Mouse (Mus musculus): ENCODE data around the gene Olfr912.

Gene Olfr912

DNA sequence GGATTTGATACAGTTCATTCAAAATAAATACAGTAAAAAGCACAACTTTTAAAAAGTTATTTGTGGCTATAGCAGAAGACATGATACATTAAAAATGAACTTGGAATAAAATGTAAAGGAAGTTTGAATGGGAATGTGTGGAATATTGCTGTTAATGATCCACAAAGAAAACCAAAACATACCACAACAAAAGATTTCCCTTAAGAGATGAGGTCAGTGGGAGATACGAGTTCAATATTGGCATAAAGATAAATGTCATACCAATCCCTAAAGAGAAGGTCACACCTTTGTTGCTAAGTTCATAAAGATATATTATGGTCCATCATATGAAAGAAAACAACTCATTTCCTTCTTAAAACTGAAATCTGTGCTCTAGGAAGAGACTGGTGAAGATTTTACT lies at the start of gene Olfr912:
Gene Olfr912 (plus strand): TSS at position 301 of the 400 bp plus-strand sequence.
- no peak for DNase-seq (ENCODE audit: low spot score)

DNA sequence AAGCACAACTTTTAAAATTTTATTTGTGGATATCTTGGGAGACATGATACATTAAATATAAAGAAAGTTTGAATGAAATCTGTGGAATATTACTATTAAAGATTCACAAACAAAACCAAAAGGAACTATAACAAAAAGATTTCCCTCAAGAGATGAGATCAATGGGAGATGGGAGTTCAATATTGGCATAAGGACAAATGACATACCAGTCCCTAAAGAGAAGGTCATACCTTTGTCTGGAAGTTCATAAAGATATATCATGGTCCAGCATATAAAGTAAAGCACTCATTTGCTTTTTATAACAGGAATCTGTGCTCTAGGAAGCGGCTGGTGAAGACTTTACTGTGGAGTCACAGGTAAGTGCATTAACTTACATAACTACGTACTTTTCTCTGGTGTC lies 42.4 kb upstream of the Olfr912 start, which contains the start of gene Olfr910:
Gene Olfr910 (plus strand): TSS at position 301 of the 400 bp plus-strand sequence.
- no peak for DNase-seq (ENCODE audit: low spot score)

DNA sequence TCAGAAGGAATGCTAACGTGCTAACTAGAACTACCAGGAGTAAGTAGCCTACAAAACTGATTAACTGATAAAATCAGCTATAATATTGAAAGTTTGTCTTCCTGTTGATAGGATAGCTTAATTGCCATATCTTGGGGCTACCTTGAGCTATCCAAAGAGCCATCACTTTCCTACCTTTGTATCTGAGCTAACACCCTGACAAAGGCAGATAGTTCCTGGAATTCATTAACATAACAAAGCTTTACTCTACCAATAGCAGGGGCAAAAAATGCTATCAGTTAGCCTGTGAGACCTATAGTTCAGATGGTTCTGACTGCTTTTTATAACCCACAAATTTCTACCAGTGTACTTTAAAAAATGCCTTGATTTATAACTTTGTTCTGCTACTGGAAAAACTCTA lies 11.1 kb downstream of the Olfr912 start:
- DNase-seq (ENCODE audit: low spot score): no peak

DNA sequence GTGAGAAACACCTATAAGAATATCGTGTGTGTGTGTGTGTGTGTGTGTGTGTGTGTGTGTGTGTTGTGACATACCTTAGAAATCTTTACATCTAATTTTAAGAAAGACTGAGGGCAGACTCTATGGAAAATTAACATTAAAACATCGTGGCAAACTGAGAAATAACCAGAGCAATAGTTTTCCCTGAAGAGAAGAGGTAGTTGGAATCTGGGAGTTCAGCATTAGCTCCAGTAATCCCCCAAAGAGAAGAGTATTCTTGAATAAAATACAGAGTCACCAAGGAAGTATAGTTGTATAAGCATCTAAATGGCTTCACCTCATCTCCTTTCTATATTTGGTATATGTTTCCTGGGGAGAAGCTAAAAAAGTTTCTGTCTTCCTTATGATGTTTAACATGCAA lies 12.5 kb downstream of the Olfr912 start, which contains the start of gene Olfr913:
Gene Olfr913 (plus strand): TSS at position 301 of the 400 bp plus-strand sequence.
- no peak for DNase-seq (ENCODE audit: low spot score)

DNA sequence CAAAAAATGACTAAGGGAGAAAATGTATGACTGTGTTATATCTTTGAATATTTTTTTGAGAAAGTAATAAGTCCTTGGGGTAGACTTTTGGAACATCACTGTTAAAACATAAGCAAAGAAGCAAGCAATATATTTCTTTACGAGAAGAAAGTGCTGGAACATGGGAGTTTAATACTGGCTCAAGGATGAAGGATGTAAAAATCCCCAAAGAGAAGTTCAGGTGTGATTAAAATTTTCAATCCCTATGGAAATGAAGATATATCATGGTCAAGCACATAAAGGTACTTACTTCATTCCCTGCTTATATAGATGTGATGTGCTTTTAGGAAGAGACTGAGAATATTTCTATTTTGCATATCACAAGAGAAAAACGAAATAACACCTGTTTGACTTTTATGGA lies 24.8 kb downstream of the Olfr912 start, which contains the start of gene Olfr914:
Gene Olfr914 (plus strand): TSS at position 301 of the 400 bp plus-strand sequence.
- no peak for DNase-seq (ENCODE audit: low spot score)

DNA sequence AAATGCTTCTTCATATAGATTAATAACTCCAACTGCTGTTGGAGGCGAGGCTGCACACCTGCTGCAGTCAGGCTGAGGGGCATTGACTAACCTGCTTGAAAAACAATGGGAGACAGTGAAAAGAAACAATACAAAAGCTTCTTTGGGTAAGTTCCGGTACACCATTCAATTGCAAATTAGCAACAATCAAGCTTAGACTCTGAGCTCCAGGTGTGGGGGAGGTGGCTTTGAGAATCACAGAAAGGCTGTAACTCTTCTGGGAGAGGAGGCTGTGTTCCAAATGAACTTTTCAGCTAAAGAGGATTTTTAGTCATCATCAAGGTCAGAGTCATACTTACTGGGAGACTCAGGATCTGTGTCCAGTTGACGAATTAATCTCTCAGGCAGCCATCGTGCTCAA lies 52.4 kb downstream of the Olfr912 start:
- DNase-seq (ENCODE audit: low spot score): no peak
